Mouse (Mus musculus) G1E (cell line): ENCODE measurements around the gene Hltf.

Experiments used
- CTCF ChIP-seq: IDR thresholded peaks from 2 replicates; pipeline ENCODE4 v1.5.1; 2012; ENCODE audit warnings: low read depth, low read length, inconsistent platforms, mixed read lengths
- GATA1 ChIP-seq: IDR thresholded peaks from 2 replicates; pipeline ENCODE4 v1.6.1; 2012; ENCODE audit warnings: borderline replicate concordance, low read length, inconsistent platforms, mixed read lengths
- POLR2AphosphoS5 ChIP-seq: IDR thresholded peaks from 2 replicates; pipeline ENCODE4 v1.6.1; 2012; ENCODE audit warnings: low read depth, low read length, inconsistent platforms; ENCODE audit not compliant: insufficient replicate concordance
- TAL1 ChIP-seq: conservative IDR thresholded peaks from 2 replicates; pipeline ENCODE4 v1.6.1; 2012; ENCODE audit warnings: low read depth, low read length, inconsistent platforms, mixed read lengths

- TF ChIP-seq CTCF: no peak
- TF ChIP-seq TAL1: no peak
- TF ChIP-seq POLR2AphosphoS5: no peak
- TF ChIP-seq GATA1: no peak
Measured at GRCm38 (mm10) chr3:20119044-20119591, 61.5 kb downstream of the Hltf start.
